9 mouse cellular contexts compared by ENCODE assay signal in genomic region chr15:78184855-78185254, GRCm38 (mm10). TPM values are rescaled to one million over a fixed set of nuclear protein-coding genes. Genes with fewer than 3 reads are reported as not detected.
A peak's percentile ranks its signal among the peaks of the same experiment; 100 is the strongest.
DNase-seq lines count a peak whose midpoint lies in the region; ATAC-seq and TF ChIP-seq lines count a peak whose summit lies in the region.
"Had no signal": no experiment of that assay in that cellular context is flagged by ENCODE, and none has a peak within 500 bp of the region (broad histone marks: within the 10 kb centered on the region; RNA-seq: fewer than 3 reads in every experiment).

No protein-coding gene starts in this region.

- peaks cover 31% of the 10 kb centered on the region for H3K27me3 ChIP-seq in liver, embryonic 13.5 days
- no peaks in the 10 kb centered on the region for H3K27me3 ChIP-seq in neural tube, embryonic 12.5 days (replicated peaks)

- no peak overlapping the region for H3K27ac ChIP-seq in gastrocnemius, adult 2 months
- H3K27ac ChIP-seq in liver, embryonic 13.5 days = no peak overlapping the region
- no peak overlapping the region for H3K27ac ChIP-seq in neural tube, embryonic 12.5 days

- H3K4me3 ChIP-seq in gastrocnemius, adult 2 months = no peak overlapping the region
- no peak overlapping the region for H3K4me3 ChIP-seq in liver, embryonic 13.5 days (replicated peaks)
- no peak overlapping the region for H3K4me3 ChIP-seq in neural tube, embryonic 12.5 days

- H3K4me2 ChIP-seq in liver, embryonic 13.5 days = no peak overlapping the region
- H3K4me2 ChIP-seq in neural tube, embryonic 12.5 days (replicated peaks) = peak overlapping the region; percentile 14; the same call in 1 of the 2 replicates

- WGBS in liver, embryonic 13.5 days (ENCODE audit: insufficient replicate concordance) = 3% methylated on average over 10 of the region's 10 CpGs
- WGBS in neural tube, embryonic 12.5 days = 3% methylated on average over 10 of the region's 10 CpGs

- no peak overlapping the region for H3K9ac ChIP-seq in liver, embryonic 13.5 days
- H3K9ac ChIP-seq in neural tube, embryonic 12.5 days = no peak overlapping the region

- intact Hi-C loops in gastrocnemius, adult 2 months (cut with DNase I) = loop anchor here (5.0 to 10.0 kb wide), 2 partner anchors 60 to 237 kb away; partner anchors contain the start of gene Ncf4
- intact Hi-C loops in gastrocnemius, postnatal 36 days (cut with DNase I) = loop anchor here (5.0 kb wide), 1 partner anchor 67 kb away; no protein-coding TSS in a partner anchor
- intact Hi-C loops in heart, postnatal 14 days (cut with DNase I) = loop anchor here (5.0 kb wide), 1 partner anchor 237 kb away; no protein-coding TSS in a partner anchor

- ATAC-seq in liver, embryonic 13.5 days (ENCODE audit: low read depth) = peak; percentile 45
- ATAC-seq in neural tube, embryonic 12.5 days (ENCODE audit: low FRiP score, low read depth) = peak; percentile 64; the same call in 1 of the 2 replicates
- ATAC-seq: Patski had no signal

- no peaks in the 10 kb centered on the region for H3K9me3 ChIP-seq in liver, embryonic 13.5 days (replicated peaks)
- H3K9me3 ChIP-seq in neural tube, embryonic 12.5 days = no peaks in the 10 kb centered on the region

- peak; percentile 49 for TF ChIP-seq CTCF in gastrocnemius, adult 2 months (IDR thresholded peaks at IDR 0.05)

- H3K4me1 ChIP-seq in liver, embryonic 13.5 days (replicated peaks) = no peaks in the 10 kb centered on the region
- H3K4me1 ChIP-seq in neural tube, embryonic 12.5 days = peaks cover 23% of the 10 kb centered on the region

- peak; percentile 61 for DNase-seq in gastrocnemius, adult 2 months
- no peak for DNase-seq in gastrocnemius, postnatal 36 days
- peak; percentile 74 for DNase-seq in A20 (ENCODE audit: low read depth, low spot score)
- DNase-seq in brain, adult 2 months (ENCODE audit: low read depth, low spot score) = peak; percentile 84
- DNase-seq in heart, postnatal 14 days = peak; percentile 39 to 48
- DNase-seq in liver, embryonic 13.5 days = no peak
- DNase-seq in urinary bladder, postnatal 25 days (ENCODE audit: low spot score) = no peak

- no peaks in the 10 kb centered on the region for H3K36me3 ChIP-seq in liver, embryonic 13.5 days
- no peaks in the 10 kb centered on the region for H3K36me3 ChIP-seq in neural tube, embryonic 12.5 days

RNA-seq across cellular contexts. Expression of gene Ift27, which starts 10.9 kb away (rescaled TPM):
- total RNA-seq in gastrocnemius, adult 2 months (2021) = 10 to 100 TPM; 11.7 to 16.0 TPM
- 10 to 100 TPM; 18.0 to 27.2 TPM for total RNA-seq in gastrocnemius, postnatal 36 days (2021)
- total RNA-seq in heart, postnatal 14 days (2021) = 10 to 100 TPM; 11.3 to 12.8 TPM
- 45.7 and 45.9 TPM in 2 replicates for polyA plus RNA-seq in liver, embryonic 13.5 days (2015; fragmentation: Nextera tagmentation; extraction: Ambion mirVana)
- polyA plus RNA-seq in neural tube, embryonic 12.5 days (2016; fragmentation: Nextera tagmentation; extraction: Ambion mirVana) = 101 and 106 TPM in 2 replicates

RNA-seq across cellular contexts. Expression of gene Pvalb, which starts 21.3 kb away (rescaled TPM):
- total RNA-seq in gastrocnemius, adult 2 months (2021) = over 10,000 TPM in 1 of 2 experiments, 1,000 to 10,000 TPM in 1; 9,151 to 16,547 TPM
- over 10,000 TPM; 16,417 to 20,637 TPM for total RNA-seq in gastrocnemius, postnatal 36 days (2021)
- under 1 TPM in 1 of 2 experiments, not detected in 1; 0.29 TPM for total RNA-seq in heart, postnatal 14 days (2021)
- polyA plus RNA-seq in liver, embryonic 13.5 days (2015; fragmentation: Nextera tagmentation; extraction: Ambion mirVana) = not detected in 2 replicates
- polyA plus RNA-seq in neural tube, embryonic 12.5 days (2016; fragmentation: Nextera tagmentation; extraction: Ambion mirVana) = 0.43 and 1.1 TPM in 2 replicates
- polyA plus RNA-seq: Patski had no signal

RNA-seq across cellular contexts. Expression of gene Ncf4, which starts 59.7 kb away (rescaled TPM):
- total RNA-seq in gastrocnemius, adult 2 months (2021) = 1 to 10 TPM in 1 of 2 experiments, not detected in 1; 1.2 TPM
- total RNA-seq in gastrocnemius, postnatal 36 days (2021) = 1 to 10 TPM in 1 of 2 experiments, under 1 TPM in 1; 0.91 to 1.2 TPM
- total RNA-seq in heart, postnatal 14 days (2021) = 1 to 10 TPM; 2.5 to 2.9 TPM
- polyA plus RNA-seq in liver, embryonic 13.5 days (2015; fragmentation: Nextera tagmentation; extraction: Ambion mirVana) = 26.4 and 35.3 TPM in 2 replicates
- polyA plus RNA-seq in neural tube, embryonic 12.5 days (2016; fragmentation: Nextera tagmentation; extraction: Ambion mirVana) = 3.4 and 4.6 TPM in 2 replicates

Comparison
In these comparisons a context has a peak if more than half of its experiments do, and no peak if none do; other contexts are left out.
1. DNase-seq: peak in gastrocnemius, adult 2 months (single experiment), A20 (single experiment), brain, adult 2 months (single experiment) and heart, postnatal 14 days (2 of 2); none in gastrocnemius, postnatal 36 days (0 of 2), liver, embryonic 13.5 days (single experiment) and urinary bladder, postnatal 25 days (single experiment).
2. RNA of gene Pvalb, which starts 21.3 kb away (total RNA-seq): 16,417 to 20,637 TPM in gastrocnemius, postnatal 36 days and 9,151 to 16,547 TPM in gastrocnemius, adult 2 months; 0.29 TPM in heart, postnatal 14 days; every median in the first group is over 1,000 times any median in the second.